Mouse (Mus musculus) spleen, adult 2 months (tissue): ENCODE measurements around the gene Ppara. TPM values are rescaled to one million over a fixed set of nuclear protein-coding genes. Genes with fewer than 3 reads are reported as not detected.

Experiments
- DNase-seq, 2 experiments: peaks; one replicate each; pipeline versions ENCODE4 v3.0.0 to v3.0.0-alpha.2; 2012 to 2021; ENCODE audit warnings: low spot score in 2 of 2, low read depth in 1 of 2
- H3K27ac ChIP-seq: fragments of 200-500 bp; 2 replicates; pipeline ENCODE4 v1.5.1; 2012; ENCODE audit warnings: low read length, inconsistent platforms; ENCODE audit not compliant: insufficient read depth
- H3K27me3 ChIP-seq: fragments of 200-500 bp; 2 replicates; pipeline ENCODE4 v1.6.1; 2012; ENCODE audit warnings: mild to moderate bottlenecking, moderate library complexity, low read length, inconsistent platforms; ENCODE audit not compliant: control insufficient read depth, insufficient read depth
- H3K36me3 ChIP-seq: fragments of 200-500 bp; 2 replicates; pipeline ENCODE4 v1.6.1; 2012; ENCODE audit warnings: mild to moderate bottlenecking, low read length, inconsistent platforms; ENCODE audit not compliant: control insufficient read depth, insufficient read depth
- H3K4me1 ChIP-seq: fragments of 200-500 bp; 2 replicates; pipeline ENCODE4 v1.6.1; 2011; ENCODE audit warnings: inconsistent platforms; ENCODE audit not compliant: control insufficient read depth, insufficient read depth, insufficient read length
- H3K4me3 ChIP-seq: fragments of 200-500 bp; 2 replicates; pipeline ENCODE4 v1.5.1; 2011; ENCODE audit warnings: mild to moderate bottlenecking, inconsistent platforms; ENCODE audit not compliant: insufficient read depth, insufficient read length; ENCODE audit errors: extremely low read depth
- CTCF ChIP-seq: fragments of 200-500 bp; IDR thresholded peaks from 2 replicates; pipeline ENCODE4 v1.5.1; 2011; ENCODE audit warnings: mild to moderate bottlenecking, inconsistent platforms; ENCODE audit not compliant: insufficient read depth, insufficient read length, insufficient replicate concordance; ENCODE audit errors: extremely low read depth
- POLR2A ChIP-seq: fragments of 200-500 bp; IDR thresholded peaks from 2 replicates; pipeline ENCODE4 v1.6.1; 2011; ENCODE audit warnings: low read depth, low read length, inconsistent platforms
- WGBS: fragments of 180-500 bp; shearing (Covaris S2); methylation state at CpG from one replicate; pipeline ENCODE4 v1.1.7; 2018; 5-methylcytosine and 5-hydroxymethylcytosine counted together
- polyA plus RNA-seq: library from polyadenylated mRNA; depleted of rRNA; stranded (reverse); fragments of >200 nt; gene quantifications from 2 replicates; pipeline ENCODE4 v1.2.3, GENCODE M21; 2012

Ppara gene
- polyA plus RNA-seq, 1 experiment = 0.06 TPM

DNA sequence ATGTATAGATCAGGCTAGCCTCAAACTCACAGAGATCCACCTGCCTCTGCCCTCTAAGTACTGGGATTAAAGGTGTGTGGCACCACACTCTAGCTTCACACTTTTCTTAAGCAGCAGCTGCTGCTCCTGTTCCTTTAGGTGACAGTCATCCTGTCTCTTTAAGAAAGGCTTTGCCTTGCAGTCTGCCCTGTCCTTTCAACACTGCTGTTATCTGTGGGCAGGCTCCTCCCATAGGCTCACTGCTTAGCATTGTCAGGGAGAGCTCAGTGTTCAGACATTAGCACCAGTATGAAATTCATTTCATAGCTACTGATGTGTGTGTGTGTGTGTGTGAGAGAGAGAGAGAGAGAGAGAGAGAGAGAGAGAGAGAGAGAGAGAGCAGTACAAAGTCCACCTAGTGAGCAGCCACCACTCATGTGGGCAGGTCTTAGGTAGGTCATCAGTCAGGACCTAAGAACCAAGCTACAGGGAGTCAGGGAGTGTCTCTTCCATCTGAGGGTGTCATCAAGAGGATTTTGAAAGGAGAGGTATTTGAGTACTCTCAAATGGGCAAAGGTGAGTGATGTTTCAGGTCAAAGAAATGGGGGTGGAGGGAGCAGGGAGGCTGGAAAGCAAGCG is 19.4 kb downstream of the Ppara start:
- no peak for DNase-seq
- 92% methylated on average over 1 of the region's 1 CpGs for WGBS
- no peak overlapping the region for H3K27ac ChIP-seq

DNA sequence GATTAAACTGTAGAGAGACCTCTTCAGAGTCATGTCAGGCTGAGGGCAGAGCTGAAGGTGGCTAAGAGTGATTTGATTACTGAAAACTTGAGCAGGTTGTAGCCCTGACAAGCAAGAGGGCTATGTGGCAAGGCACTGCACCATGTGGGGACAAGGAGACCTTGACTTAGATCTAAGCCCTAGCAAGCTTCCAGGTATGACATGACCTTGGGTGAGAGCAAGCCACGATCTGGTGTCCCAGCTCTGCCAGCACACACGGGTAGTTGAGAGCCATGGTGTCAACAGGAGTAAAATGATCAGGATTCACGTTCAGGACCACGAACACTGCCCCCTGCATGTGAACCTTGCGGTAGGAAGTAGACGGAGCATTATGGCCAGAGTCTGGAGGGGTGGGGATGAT is 20.4 kb downstream of the Ppara start:
- H3K4me3 ChIP-seq = no peak overlapping the region
- no peak for DNase-seq

More for the DNA sequence above, 19.4 kb downstream of the Ppara start:
- H3K27me3 ChIP-seq = no peaks in the 10 kb centered on the region
- H3K4me3 ChIP-seq = no peak overlapping the region
- no peaks in the 10 kb centered on the region for H3K4me1 ChIP-seq
- H3K36me3 ChIP-seq = no peaks in the 10 kb centered on the region
- no peak for TF ChIP-seq POLR2A
- no peak for TF ChIP-seq CTCF

GRCm38 (mm10) chr15:85756611-85757010 is 21.8 kb downstream of the Ppara start:
- Histone ChIP-seq H3K36me3 (no peaks in the 10 kb centered on the region), H3K4me3 (no peak overlapping the region), H3K27me3 (no peaks in the 10 kb centered on the region), H3K27ac (no peak overlapping the region), H3K4me1 (no peaks in the 10 kb centered on the region)
- no peak for TF ChIP-seq POLR2A
- no peak for TF ChIP-seq CTCF
- 86% methylated on average over 7 of the region's 7 CpGs for WGBS
- DNase-seq = no peak

More for the DNA sequence above, 20.4 kb downstream of the Ppara start:
- TF ChIP-seq POLR2A (no peak), CTCF (no peak)
- H3K4me1 ChIP-seq = no peaks in the 10 kb centered on the region
- H3K27me3 ChIP-seq = no peaks in the 10 kb centered on the region
- no peak overlapping the region for H3K27ac ChIP-seq
- WGBS = 73% methylated on average over 6 of the region's 6 CpGs
- H3K36me3 ChIP-seq = no peaks in the 10 kb centered on the region

- 93% methylated on average over 3 of the region's 3 CpGs for WGBS
These were observed 23.0 kb downstream of the Ppara start for GRCm38 (mm10) chr15:85757768-85758167.

DNA sequence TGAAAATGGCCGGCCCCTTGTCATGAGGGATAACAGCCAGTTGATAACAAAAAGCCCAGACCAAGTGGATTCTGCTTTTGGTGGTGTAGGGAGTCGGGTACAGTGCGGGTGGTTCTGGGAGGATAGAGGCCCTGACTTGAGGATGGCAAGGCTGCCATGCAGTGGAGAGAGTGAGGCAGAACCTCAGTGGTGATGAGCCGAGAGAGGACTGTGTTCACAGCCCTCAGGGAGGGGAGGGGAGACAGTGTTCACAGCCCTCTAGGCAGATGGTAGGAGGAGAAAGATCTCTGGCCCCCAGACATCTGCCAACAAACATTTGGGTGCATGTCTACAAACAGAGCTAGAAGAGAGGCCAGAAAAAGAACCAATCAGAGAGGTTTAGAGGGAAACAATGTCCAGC is 28.0 kb downstream of the Ppara start:
- H3K4me1 ChIP-seq = no peaks in the 10 kb centered on the region
- no peak overlapping the region for H3K4me3 ChIP-seq
- H3K27me3 ChIP-seq = no peaks in the 10 kb centered on the region
- no peak overlapping the region for H3K27ac ChIP-seq
- 88% methylated on average over 4 of the region's 4 CpGs for whole genome bisulfite sequencing
- TF ChIP-seq POLR2A (no peak), CTCF (no peak)
- DNase-seq = no peak
- H3K36me3 ChIP-seq = no peaks in the 10 kb centered on the region

More at GRCm38 (mm10) chr15:85757768-85758167, 23.0 kb downstream of the Ppara start:
- Histone ChIP-seq H3K4me1 (no peaks in the 10 kb centered on the region), H3K27ac (no peak overlapping the region), H3K27me3 (no peaks in the 10 kb centered on the region), H3K36me3 (no peaks in the 10 kb centered on the region), H3K4me3 (no peak overlapping the region)
- no peak for DNase-seq
- TF ChIP-seq POLR2A (no peak), CTCF (no peak)

GRCm38 (mm10) chr15:85765022-85765421 is 30.2 kb downstream of the Ppara start:
- no peaks in the 10 kb centered on the region for H3K36me3 ChIP-seq
- H3K4me1 ChIP-seq = no peaks in the 10 kb centered on the region
- no peak overlapping the region for H3K27ac ChIP-seq
- H3K4me3 ChIP-seq = no peak overlapping the region
- no peak for TF ChIP-seq POLR2A
- TF ChIP-seq CTCF = no peak
- WGBS = 60% methylated on average over 3 of the region's 3 CpGs
- no peak for DNase-seq
- H3K27me3 ChIP-seq = no peaks in the 10 kb centered on the region

DNA sequence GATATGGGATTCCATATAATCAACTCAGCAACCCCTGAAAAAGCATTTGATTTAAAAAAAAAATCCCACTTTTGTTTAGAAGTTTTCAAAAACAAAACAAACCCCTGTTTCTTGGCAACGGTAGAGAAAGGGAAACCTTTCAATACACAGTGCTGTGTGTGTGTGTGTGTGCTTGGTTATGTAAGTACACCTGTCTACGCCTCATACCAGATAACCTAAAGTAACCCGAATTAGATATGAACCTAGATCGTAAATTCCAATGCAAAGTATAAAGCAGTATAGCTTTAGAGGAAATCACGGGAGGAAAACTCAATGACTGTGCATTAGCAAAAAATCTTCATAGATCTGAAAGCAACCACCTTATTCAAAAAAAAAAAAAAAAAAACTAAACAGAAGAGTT is 31.9 kb downstream of the Ppara start:
- no peak for DNase-seq
- Histone ChIP-seq H3K4me3 (no peak overlapping the region), H3K4me1 (no peaks in the 10 kb centered on the region), H3K36me3 (no peaks in the 10 kb centered on the region), H3K27me3 (no peaks in the 10 kb centered on the region), H3K27ac (no peak overlapping the region)
- WGBS = 86% methylated on average over 5 of the region's 5 CpGs
- TF ChIP-seq POLR2A = no peak
- TF ChIP-seq CTCF = no peak
